Mouse (Mus musculus) heart, embryonic 16.5 days (tissue): ENCODE data around the gene Nup50. TPM values are rescaled to one million over a fixed set of nuclear protein-coding genes. Genes with fewer than 3 reads are reported as not detected.

ENCODE experiments used
- ATAC-seq: fragments of 200-750 bp; cut with Nextera tagmentation; replicated peaks from 2 replicates; pipeline ENCODE4 v1.8.0; 2017; ENCODE audit warnings: moderate number of reproducible peaks; ENCODE audit not compliant: insufficient read depth, low FRiP score; ENCODE audit errors: extremely low read depth
- H3K27ac ChIP-seq: fragments of 300-500 bp; sonication (generic); 2 replicates; pipeline ENCODE4 v1.5.1; 2014; ENCODE audit warnings: mild to moderate bottlenecking, low read length, control low read depth, moderate library complexity
- H3K27me3 ChIP-seq: fragments of 300-500 bp; sonication (generic); 2 replicates; pipeline ENCODE4 v1.6.1; 2014; ENCODE audit warnings: low read length, mixed read lengths; ENCODE audit not compliant: control insufficient read depth, insufficient read depth
- H3K36me3 ChIP-seq: fragments of 300-500 bp; sonication (generic); 2 replicates; pipeline ENCODE4 v1.6.1; 2014; ENCODE audit not compliant: control insufficient read depth, insufficient read depth
- H3K4me1 ChIP-seq: fragments of 300-500 bp; sonication (generic); 2 replicates; pipeline ENCODE4 v1.6.1; 2014; ENCODE audit warnings: low read length, mixed read lengths; ENCODE audit not compliant: control insufficient read depth, insufficient read depth
- H3K4me2 ChIP-seq: fragments of 300-500 bp; sonication (generic); 2 replicates; pipeline ENCODE4 v1.6.1; 2014; ENCODE audit warnings: low read depth, mild to moderate bottlenecking, control low read depth, low read length
- H3K4me3 ChIP-seq: fragments of 300-500 bp; sonication (generic); 2 replicates; pipeline ENCODE4 v1.5.1; 2014; ENCODE audit warnings: mild to moderate bottlenecking, control low read depth, low read length
- H3K9ac ChIP-seq: fragments of 300-500 bp; sonication (generic); 2 replicates; pipeline ENCODE4 v1.6.1; 2014; ENCODE audit warnings: low read length, control low read depth
- H3K9me3 ChIP-seq: fragments of 300-500 bp; sonication (generic); replicated peaks from 2 replicates; pipeline ENCODE4 v1.6.1; 2016; ENCODE audit warnings: low read length; ENCODE audit not compliant: control insufficient read depth
- whole genome bisulfite sequencing: fragments of 180-500 bp; shearing (Covaris S2); extraction: QIAGEN DNeasy Blood & Tissue Kit; methylation state at CpG from one replicate; pipeline ENCODE4 v1.1.7; 2014; 5-methylcytosine and 5-hydroxymethylcytosine counted together
- polyA plus RNA-seq: library from polyadenylated mRNA; unstranded; fragments of >200 nt; fragmentation: Nextera tagmentation; extraction: Ambion mirVana; gene quantifications from 2 replicates; pipeline ENCODE4 v1.2.1, GENCODE M21; 2015

The Nup50 gene
- polyA plus RNA-seq, 1 experiment from 2014 or later = 20.6 TPM

- no peaks in the 10 kb centered on the region for H3K4me1 ChIP-seq
- WGBS = 69% methylated on average over 7 of the region's 7 CpGs
- no peak overlapping the region for H3K9ac ChIP-seq
- H3K4me3 ChIP-seq = no peak overlapping the region
- no peak overlapping the region for H3K4me2 ChIP-seq
- no peak overlapping the region for H3K27ac ChIP-seq
- no peaks in the 10 kb centered on the region for H3K36me3 ChIP-seq
- H3K9me3 ChIP-seq = no peaks in the 10 kb centered on the region
- H3K27me3 ChIP-seq = no peaks in the 10 kb centered on the region; the same call in 1 of the 2 replicates
- ATAC-seq = no peak
Measured at GRCm38 (mm10) chr15:84903843-84904385, 19.3 kb upstream of the Nup50 start.

GRCm38 (mm10) chr15:84913201-84913600 lies 10.0 kb upstream of the Nup50 start:
- Histone ChIP-seq H3K27ac (no peak overlapping the region), H3K27me3 (no peaks in the 10 kb centered on the region), H3K4me3 (no peak overlapping the region), H3K4me1 (no peaks in the 10 kb centered on the region), H3K9me3 (peaks cover 13% of the 10 kb centered on the region), H3K9ac (no peak overlapping the region), H3K4me2 (no peak overlapping the region), H3K36me3 (no peaks in the 10 kb centered on the region)
- 77% methylated on average over 3 of the region's 3 CpGs for WGBS
- no peak for ATAC-seq

- WGBS = 91% methylated on average over 3 of the region's 3 CpGs
- Histone ChIP-seq H3K4me3 (no peak within 1 kb of the TSS), H3K27ac (no peak within 1 kb of the TSS), H3K27me3 (no peaks in the 10 kb centered on the region), H3K36me3 (no peaks in the 10 kb centered on the region), H3K9ac (no peak within 1 kb of the TSS), H3K9me3 (no peaks in the 10 kb centered on the region), H3K4me1 (peaks cover 14% of the 10 kb centered on the region), H3K4me2 (no peak within 1 kb of the TSS)
- no peak for ATAC-seq
Measured at GRCm38 (mm10) chr15:84919938-84920337, 3.3 kb upstream of the Nup50 start, which contains the start of gene Gm29666. Gene Gm29666 (minus strand): TSS chr15:84920038.

GRCm38 (mm10) chr15:84923508-84924181 lies 434 bp downstream of the Nup50 start:
- H3K9me3 ChIP-seq = no peaks in the 10 kb centered on the region
- peak overlapping the region; percentile 77 for H3K4me2 ChIP-seq
- H3K9ac ChIP-seq = peak overlapping the region; percentile 93
- H3K4me3 ChIP-seq = peak overlapping the region; percentile 83
- ATAC-seq = peak; percentile 73
- H3K36me3 ChIP-seq = peaks cover 11% of the 10 kb centered on the region
- H3K27me3 ChIP-seq = no peaks in the 10 kb centered on the region
- H3K4me1 ChIP-seq = peaks cover 20% of the 10 kb centered on the region
- peak overlapping the region; percentile 98 for H3K27ac ChIP-seq
- WGBS = under 1% methylated on average over 67 of the region's 68 CpGs

GRCm38 (mm10) chr15:84924781-84925315 lies 1.6 kb downstream of the Nup50 start:
- H3K9me3 ChIP-seq = no peaks in the 10 kb centered on the region
- 7% methylated on average over 9 of the region's 9 CpGs for WGBS
- H3K27ac ChIP-seq = 0 out of 2 replicates have a peak overlapping the region, but pooled peaks have one; percentile 24
- no peaks in the 10 kb centered on the region for H3K27me3 ChIP-seq
- peak overlapping the region; percentile 83 for H3K4me3 ChIP-seq
- H3K4me2 ChIP-seq = peak overlapping the region; percentile 77
- peaks cover 23% of the 10 kb centered on the region for H3K36me3 ChIP-seq
- peaks cover 20% of the 10 kb centered on the region for H3K4me1 ChIP-seq
- no peak for ATAC-seq
- peak overlapping the region; percentile 93 for H3K9ac ChIP-seq

GRCm38 (mm10) chr15:84925495-84926018 lies 2.3 kb downstream of the Nup50 start:
- no peak overlapping the region for H3K9ac ChIP-seq
- no peaks in the 10 kb centered on the region for H3K27me3 ChIP-seq
- WGBS = 64% methylated on average over 1 of the region's 1 CpGs
- peaks cover 20% of the 10 kb centered on the region for H3K4me1 ChIP-seq
- no peak for ATAC-seq
- peaks cover 30% of the 10 kb centered on the region for H3K36me3 ChIP-seq
- H3K27ac ChIP-seq = no peak overlapping the region
- no peak overlapping the region for H3K4me3 ChIP-seq
- H3K9me3 ChIP-seq = no peaks in the 10 kb centered on the region
- H3K4me2 ChIP-seq = peak overlapping the region; percentile 77

GRCm38 (mm10) chr15:84932351-84932750 lies 9.1 kb downstream of the Nup50 start:
- no peak overlapping the region for H3K27ac ChIP-seq
- H3K4me2 ChIP-seq = no peak overlapping the region
- H3K27me3 ChIP-seq = no peaks in the 10 kb centered on the region
- H3K4me3 ChIP-seq = no peak overlapping the region
- peaks cover 81% of the 10 kb centered on the region for H3K36me3 ChIP-seq
- no peak for ATAC-seq
- H3K9ac ChIP-seq = no peak overlapping the region
- H3K9me3 ChIP-seq = no peaks in the 10 kb centered on the region
- 67% methylated on average over 5 of the region's 5 CpGs for WGBS
- H3K4me1 ChIP-seq = no peaks in the 10 kb centered on the region

- Histone ChIP-seq H3K9ac (no peak overlapping the region), H3K27ac (no peak overlapping the region), H3K27me3 (no peaks in the 10 kb centered on the region), H3K4me2 (no peak overlapping the region), H3K36me3 (peaks cover 84% of the 10 kb centered on the region), H3K4me1 (no peaks in the 10 kb centered on the region), H3K4me3 (no peak overlapping the region), H3K9me3 (no peaks in the 10 kb centered on the region)
- 88% methylated on average over 16 of the region's 16 CpGs for WGBS
- no peak for ATAC-seq
Measured at GRCm38 (mm10) chr15:84934901-84935300, 11.7 kb downstream of the Nup50 start.

- H3K27me3 ChIP-seq = no peaks in the 10 kb centered on the region
- peaks cover 56% of the 10 kb centered on the region for H3K36me3 ChIP-seq
- H3K27ac ChIP-seq = no peak overlapping the region
- no peak for ATAC-seq
- 59% methylated on average over 12 of the region's 12 CpGs for WGBS
- peaks cover 5% of the 10 kb centered on the region; the same call in 1 of the 2 replicates for H3K4me1 ChIP-seq
- H3K4me2 ChIP-seq = no peak overlapping the region
- no peak overlapping the region for H3K9ac ChIP-seq
- no peak overlapping the region for H3K4me3 ChIP-seq
- H3K9me3 ChIP-seq = no peaks in the 10 kb centered on the region
Measured at GRCm38 (mm10) chr15:84940102-84940501, 16.9 kb downstream of the Nup50 start.
